Mouse (Mus musculus): ENCODE measurements around the gene Ppp1r14a.

The Ppp1r14a gene

GRCm38 (mm10) chr7:29279924-29280323 is 9.2 kb upstream of the Ppp1r14a start:
- no peak for DNase-seq (ENCODE audit: low spot score)

DNA sequence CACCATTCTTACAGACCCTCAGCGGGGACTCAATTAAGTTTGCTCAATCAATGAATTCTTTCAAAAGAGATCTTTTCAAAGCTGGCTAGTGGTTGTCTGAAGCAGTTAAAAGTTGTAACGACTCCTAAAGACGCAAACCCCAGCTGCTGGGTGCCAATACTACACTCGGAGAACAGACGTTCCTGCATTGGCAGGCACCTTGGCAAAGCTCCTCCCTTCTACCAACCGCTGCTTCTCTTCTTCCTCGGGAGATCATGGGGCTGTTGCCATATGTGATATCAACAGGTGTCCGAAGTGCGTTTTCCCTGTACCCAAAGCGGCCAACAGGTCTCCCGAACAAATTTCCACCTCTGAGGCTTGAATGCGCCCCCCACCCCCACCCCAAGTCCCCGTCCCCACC is 8.3 kb upstream of the Ppp1r14a start:
- DNase-seq (ENCODE audit: low spot score), result no peak

- DNase-seq (ENCODE audit: low spot score), result peak; percentile 89
Observed at GRCm38 (mm10) chr7:29281201-29282073, 7.7 kb upstream of the Ppp1r14a start, which contains the start of gene Spint2. Spint2 (minus strand) TSS chr7:29281912.

DNA sequence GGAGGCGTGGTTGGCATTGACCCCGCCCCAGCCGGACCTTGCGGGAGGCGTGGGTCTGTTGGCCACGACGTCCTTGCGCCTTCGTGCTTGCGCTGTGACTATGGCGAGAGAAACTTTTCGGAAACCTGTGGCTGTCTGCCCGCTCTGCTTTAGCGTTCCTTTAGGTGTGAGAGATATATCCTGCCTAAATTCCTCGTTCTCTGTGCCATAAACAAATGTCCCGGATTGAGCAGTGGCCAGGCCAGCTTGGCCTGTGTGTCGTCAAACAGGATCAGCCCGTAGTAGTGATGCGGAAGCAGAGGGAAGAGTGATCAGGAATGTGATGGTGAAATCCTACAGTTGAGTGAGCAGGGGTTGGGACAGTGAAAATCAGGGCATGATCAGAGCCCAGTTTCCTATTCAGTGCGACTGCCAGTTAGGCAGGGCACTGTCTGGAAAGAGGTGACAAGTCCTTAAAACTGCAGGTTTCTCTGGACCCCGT is 7.0 kb upstream of the Ppp1r14a start:
- DNase-seq (ENCODE audit: low spot score), result no peak

DNA sequence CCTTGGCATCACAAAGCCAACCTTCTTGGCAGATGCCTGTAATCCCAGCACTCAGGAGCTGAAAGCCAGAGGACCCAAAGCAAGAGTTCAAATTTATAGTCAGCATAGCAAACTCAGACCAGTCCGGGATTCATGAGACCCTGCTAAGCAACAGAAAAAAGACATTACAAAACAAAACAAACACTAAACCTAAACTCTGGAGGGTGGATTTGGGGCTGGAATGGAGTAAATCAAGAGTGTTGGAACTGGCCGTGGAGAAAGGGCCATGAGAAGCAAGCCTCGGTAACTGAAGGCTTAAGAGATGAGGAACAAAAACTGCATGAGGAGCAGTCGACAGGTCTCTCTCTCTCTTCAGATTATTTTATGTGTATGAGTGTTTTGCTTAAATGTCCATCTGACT is 5.2 kb upstream of the Ppp1r14a start:
- DNase-seq (ENCODE audit: low spot score), result no peak

DNA sequence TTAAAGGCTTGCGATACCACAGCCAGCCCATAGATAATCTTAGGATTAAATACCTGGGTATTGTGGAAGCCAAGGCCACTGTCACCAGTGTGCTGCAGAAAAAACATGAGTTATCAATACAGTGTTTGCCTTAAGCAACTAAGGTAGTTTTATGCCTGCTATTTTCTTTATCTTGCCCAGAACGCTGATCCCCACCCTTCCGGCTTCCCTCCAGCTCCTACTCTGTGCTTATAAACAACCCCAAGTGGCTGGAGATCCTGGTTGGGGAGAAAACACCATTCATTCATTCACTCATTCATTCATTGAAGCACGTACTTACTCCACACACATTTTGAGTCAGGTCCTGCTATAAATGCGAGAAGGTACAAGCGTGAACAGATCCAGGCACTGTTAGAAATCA is 4.6 kb upstream of the Ppp1r14a start:
- no peak for DNase-seq (ENCODE audit: low spot score)

DNA sequence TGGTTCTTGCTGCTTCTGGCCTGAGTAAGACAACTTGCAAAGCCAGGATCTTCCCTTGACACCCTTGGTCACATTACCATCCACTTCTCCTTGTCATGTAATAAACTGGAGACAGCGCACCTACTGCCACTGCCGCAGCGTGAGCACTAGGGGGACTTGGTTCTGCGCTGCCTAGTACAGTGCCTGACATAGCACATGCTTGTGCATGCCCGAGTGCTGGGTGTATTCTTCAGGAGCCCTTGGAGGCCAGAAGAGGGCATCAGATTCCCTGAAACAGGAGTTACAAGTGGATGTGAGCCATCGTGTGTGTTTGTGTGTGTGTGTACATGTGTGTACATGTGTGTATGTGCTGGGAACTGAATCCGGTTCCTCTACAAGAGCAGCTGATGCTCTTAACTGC is 1.6 kb upstream of the Ppp1r14a start:
- DNase-seq (ENCODE audit: low spot score), result no peak

DNA sequence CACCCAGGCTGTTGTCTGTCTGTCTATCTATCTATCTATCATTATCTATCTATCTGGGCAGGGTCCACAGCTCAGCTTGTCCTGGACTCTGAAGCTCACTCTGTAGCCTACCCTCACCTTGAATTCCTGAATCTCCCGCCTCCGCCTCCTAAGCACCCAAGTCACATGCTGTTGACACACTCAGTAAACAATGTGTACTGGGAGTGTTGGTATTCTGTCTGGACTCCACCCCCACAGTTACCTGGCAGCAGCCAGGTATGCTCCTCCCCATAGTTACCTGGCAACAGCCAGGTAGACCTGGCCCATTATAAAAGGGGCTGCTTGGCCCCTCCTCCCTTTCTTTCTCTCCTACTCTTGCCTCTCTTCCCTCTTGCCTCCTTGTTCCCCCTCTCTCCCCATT is 1.0 kb upstream of the Ppp1r14a start:
- no peak for DNase-seq (ENCODE audit: low spot score)

DNA sequence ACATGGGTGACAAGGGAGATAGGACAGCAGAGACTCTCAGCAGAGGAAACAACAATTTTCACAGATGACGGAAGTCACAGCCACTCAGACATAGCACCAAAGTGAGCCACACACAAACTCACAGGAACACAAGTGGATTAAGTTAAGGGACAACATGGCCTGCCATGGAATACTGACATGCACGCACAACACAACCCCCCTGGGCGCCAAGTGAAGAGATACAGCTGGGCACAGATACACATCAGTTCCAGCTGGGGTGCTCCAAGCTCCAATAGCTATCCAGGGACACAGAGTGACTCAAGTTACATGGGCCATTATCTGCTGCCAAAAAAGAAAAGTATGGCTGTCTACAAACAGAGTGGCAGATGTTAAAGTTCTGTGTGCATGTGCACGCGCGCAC is 748 bp downstream of the Ppp1r14a start:
- DNase-seq (ENCODE audit: low spot score), result no peak

GRCm38 (mm10) chr7:29290691-29291485 is 1.8 kb downstream of the Ppp1r14a start:
- DNase-seq (ENCODE audit: low spot score), result peak; percentile 63

DNA sequence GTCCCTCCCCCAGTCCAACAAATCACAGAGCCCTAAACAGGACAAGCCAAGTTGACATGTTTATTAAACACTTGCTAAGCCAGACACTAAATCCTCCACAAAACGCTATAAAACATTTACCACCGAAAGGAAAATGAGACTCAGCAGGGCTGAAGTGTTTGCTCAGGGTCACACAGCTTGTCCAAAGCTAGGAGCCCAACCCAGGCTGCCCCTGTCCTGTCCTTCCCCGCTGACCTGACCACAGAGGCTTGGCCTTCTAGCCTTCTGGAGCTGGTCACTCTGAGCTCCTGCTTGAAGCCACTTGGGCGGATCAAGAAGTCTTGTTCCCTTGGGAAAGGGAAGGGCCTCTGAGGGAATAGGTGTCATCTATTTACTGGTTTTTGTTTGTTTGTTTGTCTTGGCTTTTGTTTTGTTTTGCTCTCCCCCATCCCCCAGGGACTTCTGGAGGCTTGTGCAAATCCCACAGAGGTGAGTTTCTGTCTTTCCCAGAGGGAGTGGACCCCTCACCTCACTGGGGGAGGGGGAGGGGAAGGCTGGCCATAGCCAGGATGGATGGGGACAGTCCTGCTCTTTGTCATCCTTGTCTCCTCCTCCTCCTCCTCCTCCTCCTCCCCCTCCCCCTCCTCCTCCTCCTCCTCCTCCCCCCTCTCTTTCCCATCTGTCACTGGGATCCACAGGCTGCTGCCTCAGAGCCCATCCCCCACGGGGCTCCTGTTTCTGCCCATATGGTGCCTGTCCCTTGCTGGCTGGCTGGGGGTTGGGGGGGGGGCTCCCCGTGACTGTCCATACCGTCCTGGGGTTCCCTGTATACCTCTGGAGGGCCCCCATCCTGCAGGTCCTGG is 2.7 kb downstream of the Ppp1r14a start:
- DNase-seq (ENCODE audit: low spot score), result no peak

- DNase-seq (ENCODE audit: low spot score), result no peak
Observed at GRCm38 (mm10) chr7:29292458-29293098, 3.5 kb downstream of the Ppp1r14a start.

DNA sequence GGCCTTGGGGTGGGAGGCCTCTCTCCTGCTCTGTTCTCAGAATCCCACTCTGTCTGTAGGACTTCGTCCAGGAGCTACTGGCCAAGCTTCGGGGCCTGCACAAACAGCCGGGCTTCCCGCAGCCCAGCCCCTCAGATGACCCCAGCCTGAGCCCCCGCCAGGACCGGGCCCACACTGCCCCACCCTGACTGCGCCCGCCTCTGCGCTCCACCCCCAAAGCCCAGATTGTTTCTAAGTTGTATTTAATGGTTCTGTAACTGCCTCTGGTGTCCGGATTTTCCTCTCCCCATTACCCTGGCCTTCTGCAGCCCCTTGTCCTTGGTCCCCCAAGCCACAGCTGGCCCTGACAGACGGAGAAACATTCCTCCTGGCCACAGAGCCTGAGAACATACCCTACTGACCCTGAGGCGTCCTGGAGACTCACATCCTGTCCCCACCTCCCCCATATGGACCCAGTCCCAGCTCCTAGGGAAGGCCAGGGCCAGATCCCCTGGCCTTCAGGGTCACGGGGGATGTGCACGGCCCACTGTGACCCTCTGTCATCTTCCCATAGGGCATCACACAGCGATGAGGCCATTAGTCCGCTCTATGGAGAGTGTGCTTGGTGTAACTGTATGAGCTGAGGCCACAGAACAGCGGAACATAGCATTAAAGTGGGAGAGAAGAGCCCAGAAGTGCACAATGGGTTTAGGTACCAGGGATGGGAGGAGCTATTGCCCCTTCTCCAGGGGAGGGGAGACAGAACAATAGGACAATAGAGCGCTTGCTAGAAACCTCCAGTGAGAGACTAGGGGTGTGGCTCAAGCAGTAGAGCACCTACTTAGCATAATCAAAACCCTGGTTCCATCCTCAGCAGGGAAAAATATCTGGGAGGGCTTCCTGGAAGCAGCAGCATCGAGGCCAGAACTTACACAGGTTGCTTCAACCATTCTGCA is 4.3 kb downstream of the Ppp1r14a start:
- peak; percentile 77 for DNase-seq (ENCODE audit: low spot score)

- DNase-seq (ENCODE audit: low spot score), result no peak
Observed at GRCm38 (mm10) chr7:29294111-29294761, 5.1 kb downstream of the Ppp1r14a start.

DNA sequence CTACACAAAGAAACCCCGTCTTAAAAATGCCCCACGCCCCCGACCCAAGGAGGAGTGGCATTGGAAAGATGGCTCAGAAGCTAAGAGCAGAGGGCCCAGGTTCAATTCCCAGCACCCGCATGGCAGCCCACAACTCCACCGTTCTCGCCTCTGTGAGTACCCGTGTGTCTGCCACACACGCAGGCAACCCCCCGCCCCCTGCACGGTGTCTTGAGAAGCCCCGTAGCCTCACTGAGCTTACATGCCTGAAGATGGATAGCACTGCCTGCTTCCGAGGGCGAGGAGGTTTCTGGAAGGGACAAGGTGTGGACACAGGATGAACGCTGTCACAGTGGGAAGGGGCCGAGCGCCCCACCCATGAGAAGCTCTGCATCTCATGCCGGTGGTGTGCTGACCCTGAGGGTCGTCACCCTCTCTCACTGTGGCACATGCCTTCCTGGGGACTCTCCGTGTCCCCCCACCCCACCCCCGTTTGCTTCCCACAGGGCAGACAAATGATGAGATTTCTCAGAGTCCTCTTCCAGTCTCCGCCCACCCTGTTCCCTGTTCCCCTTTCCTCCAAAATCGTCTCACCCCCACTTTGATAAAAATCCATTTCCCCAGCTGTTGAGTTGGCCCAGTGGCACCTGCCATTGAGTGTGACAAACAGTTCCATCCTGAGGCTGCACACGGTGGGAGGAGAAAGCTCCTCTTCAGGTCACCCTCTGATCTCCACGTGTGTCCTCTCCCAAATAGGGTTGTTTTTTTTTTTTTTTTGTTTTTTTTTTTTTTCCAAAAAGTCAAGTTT is 6.9 kb downstream of the Ppp1r14a start:
- DNase-seq (ENCODE audit: low spot score), result no peak

DNA sequence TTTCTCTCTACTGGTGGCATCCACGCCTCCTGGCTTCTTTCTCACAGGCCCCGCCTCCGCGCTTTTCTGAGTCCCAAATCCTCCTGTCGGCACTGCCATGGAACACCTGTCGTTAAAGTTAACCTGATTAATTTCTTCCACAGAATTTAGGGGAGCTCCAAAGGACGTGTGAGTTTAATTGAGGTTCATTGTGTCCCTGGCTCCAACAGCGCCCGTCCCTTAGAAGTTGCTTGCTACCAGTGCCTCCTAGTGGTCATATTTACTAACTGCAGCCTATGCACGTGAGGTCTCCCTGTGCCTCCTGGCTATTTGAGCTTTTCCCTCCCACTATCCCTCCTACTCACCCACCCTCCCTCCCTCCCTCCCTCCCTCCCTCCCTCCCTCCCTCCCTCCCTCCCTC is 7.9 kb downstream of the Ppp1r14a start:
- DNase-seq (ENCODE audit: low spot score), result no peak

GRCm38 (mm10) chr7:29301127-29301566 is 12.0 kb downstream of the Ppp1r14a start:
- DNase-seq (ENCODE audit: low spot score), result peak; percentile 88

GRCm38 (mm10) chr7:29302641-29303040 is 13.5 kb downstream of the Ppp1r14a start:
- DNase-seq (ENCODE audit: low spot score), result no peak

Data from testis, postnatal 10 days (tissue).